Mouse (Mus musculus) erythroblast, embryonic 14.5 days (primary cell): Measurements from ENCODE around the gene Noa1.

Experiments used
- GATA1 ChIP-seq: IDR thresholded peaks from 2 replicates; pipeline ENCODE4 v1.6.1; 2012; ENCODE audit warnings: low read length, inconsistent platforms, mixed read lengths
- TAL1 ChIP-seq: IDR thresholded peaks from 3 replicates; pipeline ENCODE4 v1.6.1; 2012; ENCODE audit warnings: low read length, inconsistent platforms, mixed read lengths

DNA sequence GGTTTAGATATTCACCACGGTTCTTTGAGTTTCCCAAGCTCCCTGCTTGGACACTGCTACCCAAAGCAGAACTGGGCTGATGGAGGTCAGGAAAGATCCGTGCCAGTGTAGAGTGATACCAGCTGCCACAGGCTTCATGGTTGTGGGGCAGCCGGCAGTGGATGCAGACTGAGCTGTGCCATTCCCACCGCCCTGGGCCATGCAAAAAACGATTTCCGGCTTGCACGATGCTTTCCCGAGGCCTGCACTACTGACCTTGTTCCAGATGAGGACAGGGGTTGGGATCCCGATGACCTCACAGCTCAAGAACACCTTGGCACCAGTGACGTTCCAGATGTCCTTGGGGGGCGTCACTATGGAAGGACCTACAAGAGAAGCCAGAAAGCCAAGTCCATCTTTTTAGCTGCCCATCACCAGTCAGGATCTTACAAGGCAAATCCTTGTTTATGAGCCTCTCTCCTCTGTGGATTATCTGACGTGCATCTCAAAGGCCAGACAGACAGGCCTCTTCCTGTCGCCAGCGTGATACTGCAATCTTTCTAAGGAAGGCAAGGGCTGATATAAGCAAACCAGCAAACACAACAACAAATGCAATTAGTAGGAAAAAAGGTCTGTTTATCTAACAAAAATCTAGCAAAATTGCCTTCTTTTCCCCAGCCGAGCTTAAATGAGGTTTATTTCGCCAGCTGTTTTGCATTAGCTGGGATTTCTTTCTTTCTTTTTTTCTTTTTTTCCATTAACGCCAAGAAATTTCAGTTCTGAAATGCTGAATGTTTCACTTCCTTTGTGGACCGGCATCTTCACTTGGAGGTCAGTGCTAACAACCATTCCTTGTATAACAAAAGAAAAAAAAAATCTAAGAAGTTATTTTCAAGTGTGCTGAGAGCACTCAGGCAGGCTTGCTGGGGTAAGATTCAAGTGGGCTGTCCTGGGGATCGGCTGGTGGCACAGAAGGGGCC is 45.7 kb upstream of the Noa1 start:
- TF ChIP-seq GATA1, result no peak
- no peak for TF ChIP-seq TAL1
